Mouse (Mus musculus): ENCODE data around the gene Syn3.

The Syn3 gene

GRCm38 (mm10) chr10:86367346-86367745 lies 131.3 kb downstream of the Syn3 start:
- DNase-seq: no peak

GRCm38 (mm10) chr10:86365632-86366092 lies 133.0 kb downstream of the Syn3 start:
- no peak for DNase-seq

GRCm38 (mm10) chr10:86363669-86364309 lies 134.9 kb downstream of the Syn3 start:
- DNase-seq: no peak

GRCm38 (mm10) chr10:86359699-86360098 lies 139.0 kb downstream of the Syn3 start:
- DNase-seq: no peak

- DNase-seq: no peak
Measured at GRCm38 (mm10) chr10:86359208-86359607, 139.5 kb downstream of the Syn3 start.

GRCm38 (mm10) chr10:86358307-86358975 lies 140.3 kb downstream of the Syn3 start:
- DNase-seq: no peak

- DNase-seq: peak; percentile 64
Measured at GRCm38 (mm10) chr10:86356819-86357563, 141.7 kb downstream of the Syn3 start.

- DNase-seq: no peak
Measured at GRCm38 (mm10) chr10:86352521-86352920, 146.2 kb downstream of the Syn3 start.

- DNase-seq: no peak
Measured at GRCm38 (mm10) chr10:86351287-86351686, 147.4 kb downstream of the Syn3 start.

GRCm38 (mm10) chr10:86346235-86346840 lies 152.4 kb downstream of the Syn3 start:
- no peak for DNase-seq

- DNase-seq: no peak
Measured at GRCm38 (mm10) chr10:86345645-86346044, 153.1 kb downstream of the Syn3 start.

- DNase-seq: no peak
Measured at GRCm38 (mm10) chr10:86344654-86345053, 154.0 kb downstream of the Syn3 start.

- no peak for DNase-seq
Measured at GRCm38 (mm10) chr10:86343931-86344330, 154.8 kb downstream of the Syn3 start.

- DNase-seq: no peak
Measured at GRCm38 (mm10) chr10:86343362-86343761, 155.3 kb downstream of the Syn3 start.

GRCm38 (mm10) chr10:86342713-86343112 lies 156.0 kb downstream of the Syn3 start:
- no peak for DNase-seq

GRCm38 (mm10) chr10:86342151-86342550 lies 156.5 kb downstream of the Syn3 start:
- no peak for DNase-seq

GRCm38 (mm10) chr10:86341589-86341988 lies 157.1 kb downstream of the Syn3 start:
- peak; percentile 79 for DNase-seq

- DNase-seq: no peak
Measured at GRCm38 (mm10) chr10:86340991-86341527, 157.6 kb downstream of the Syn3 start.

GRCm38 (mm10) chr10:86340421-86340820 lies 158.3 kb downstream of the Syn3 start:
- DNase-seq: no peak

GRCm38 (mm10) chr10:86339649-86340379 lies 158.9 kb downstream of the Syn3 start:
- DNase-seq: peak; percentile 93

GRCm38 (mm10) chr10:86339121-86339520 lies 159.6 kb downstream of the Syn3 start:
- no peak for DNase-seq

GRCm38 (mm10) chr10:86338121-86338715 lies 160.5 kb downstream of the Syn3 start:
- DNase-seq: peak; percentile 11

Data from kidney, adult 18-20 months (tissue).